Mouse (Mus musculus): ENCODE data around the gene Cpped1. TPM values are rescaled to one million over a fixed set of nuclear protein-coding genes. Genes with fewer than 3 reads are reported as not detected.

Gene Cpped1
- total and polyA plus RNA-seq, 3 experiments = 13.6 to 34.6 (median 17.5) TPM

- H3K4me1 ChIP-seq (ENCODE audit: control insufficient read depth in 1 of 2, insufficient read depth in 2 of 2) = peaks cover 0 to 7% of the 10 kb centered on the region in 2 experiments; a peak in 2 of 4 replicates
- TF ChIP-seq KAT2A (IDR thresholded peaks at IDR 0.05; ENCODE audit: insufficient replicate concordance, low read length) (no peak), PAX5 (IDR thresholded peaks at IDR 0.05; ENCODE audit: low read length) (no peak), RCOR1 (conservative IDR thresholded peaks at IDR 0.05; ENCODE audit: low read depth, low read length) (no peak), E2F4 (IDR thresholded peaks at IDR 0.05; ENCODE audit: insufficient replicate concordance, low read depth, low read length) (no peak), SMC3 (IDR thresholded peaks at IDR 0.05; ENCODE audit: low read depth, low read length) (no peak), RAD21 (IDR thresholded peaks at IDR 0.05; ENCODE audit: low read depth, low read length) (no peak), ZKSCAN1 (IDR thresholded peaks at IDR 0.05; ENCODE audit: borderline replicate concordance, low read depth, low read length) (no peak), CHD2 (IDR thresholded peaks at IDR 0.05; ENCODE audit: low read length) (no peak)
- H3K4me2 ChIP-seq (ENCODE audit: insufficient read depth, low read depth, poor library complexity, severe bottlenecking) = no peak overlapping the region
- no peaks in the 10 kb centered on the region for H3K79me2 ChIP-seq (replicated peaks; ENCODE audit: control insufficient read depth, extremely low read depth, insufficient read depth, poor library complexity, severe bottlenecking)
- no peaks in the 10 kb centered on the region for H3K9me3 ChIP-seq (replicated peaks; ENCODE audit: low read length)
- in situ Hi-C loops (cut with MboI; ENCODE audit: low pct_ligation_motif_present, low pct_unique_long_range_greater_than_20kb, low sequenced_read_pairs) = no loop called here
- no peak overlapping the region for H3K27ac ChIP-seq (ENCODE audit: insufficient read depth, low read depth)
- H3K9ac ChIP-seq (ENCODE audit: insufficient read depth, low read depth) = no peak overlapping the region
- DNase-seq (ENCODE audit: extremely low read depth) = no peak
- H3K36me3 ChIP-seq (replicated peaks in 1 of 2; ENCODE audit: control insufficient read depth in 1 of 2, insufficient read depth in 1 of 2, low read length in 1 of 2) = peaks cover 0 to 44% of the 10 kb centered on the region in 2 experiments
- dilution Hi-C loops (cut with MboI; ENCODE audit: extremely low pct_ligation_motif_present, extremely low pct_unique_long_range_greater_than_20kb, low sequenced_read_pairs) = no loop called here
- H3K27me3 ChIP-seq (replicated peaks) = no peaks in the 10 kb centered on the region
- no peak overlapping the region for H3K4me3 ChIP-seq (replicated peaks in 1 of 3; ENCODE audit: low read depth in 2 of 3, low read length in 2 of 3, poor library complexity in 1 of 3)
These were observed 99.6 kb downstream of the Cpped1 start for GRCm38 (mm10) chr16:11809615-11810014.

GRCm38 (mm10) chr16:11801960-11802539 lies 107.2 kb downstream of the Cpped1 start:
- no peak for DNase-seq (ENCODE audit: extremely low read depth)
- Histone ChIP-seq H3K9me3 (replicated peaks; ENCODE audit: low read length) (no peaks in the 10 kb centered on the region), H3K79me2 (replicated peaks; ENCODE audit: control insufficient read depth, extremely low read depth, insufficient read depth, poor library complexity, severe bottlenecking) (no peaks in the 10 kb centered on the region), H3K27ac (ENCODE audit: insufficient read depth, low read depth) (no peak overlapping the region), H3K4me2 (ENCODE audit: insufficient read depth, low read depth, poor library complexity, severe bottlenecking) (no peak overlapping the region), H3K36me3 (replicated peaks in 1 of 2; ENCODE audit: control insufficient read depth in 1 of 2, insufficient read depth in 1 of 2, low read length in 1 of 2) (peaks cover 0 to 31% of the 10 kb centered on the region in 2 experiments), H3K27me3 (replicated peaks) (no peaks in the 10 kb centered on the region), H3K9ac (ENCODE audit: insufficient read depth, low read depth) (no peak overlapping the region), H3K4me3 (replicated peaks in 1 of 3; ENCODE audit: low read depth in 2 of 3, low read length in 2 of 3, poor library complexity in 1 of 3) (no peak overlapping the region), H3K4me1 (ENCODE audit: control insufficient read depth in 1 of 2, insufficient read depth in 2 of 2) (peaks cover 0 to 1% of the 10 kb centered on the region in 2 experiments; a peak in 1 of 4 replicates)
- in situ Hi-C loops (cut with MboI; ENCODE audit: low pct_ligation_motif_present, low pct_unique_long_range_greater_than_20kb, low sequenced_read_pairs) (no loop called here), dilution Hi-C loops (cut with MboI; ENCODE audit: extremely low pct_ligation_motif_present, extremely low pct_unique_long_range_greater_than_20kb, low sequenced_read_pairs) (no loop called here)
- no peak for TF ChIP-seq MAFK (IDR thresholded peaks at IDR 0.05; ENCODE audit: insufficient replicate concordance, low read length)
- TF ChIP-seq JUN (IDR thresholded peaks at IDR 0.05; ENCODE audit: insufficient read depth, low read depth, low read length) = no peak
- TF ChIP-seq EP300 (IDR thresholded peaks at IDR 0.05; ENCODE audit: low read length) = no peak
- TF ChIP-seq USF1 (IDR thresholded peaks at IDR 0.05; ENCODE audit: low read depth, low read length) = no peak
- TF ChIP-seq NELFE (IDR thresholded peaks at IDR 0.05; ENCODE audit: low read depth, low read length) = no peak
- no peak for TF ChIP-seq RAD21 (IDR thresholded peaks at IDR 0.05; ENCODE audit: low read depth, low read length)
- TF ChIP-seq POLR2A (IDR thresholded peaks at IDR 0.05; ENCODE audit: low read depth, low read length) = no peak
- TF ChIP-seq ZMIZ1 (IDR thresholded peaks at IDR 0.05; ENCODE audit: low read depth, low read length) = no peak
- TF ChIP-seq MYC (IDR thresholded peaks at IDR 0.05; ENCODE audit: low read depth, low read length) = no peak
- TF ChIP-seq SIN3A (IDR thresholded peaks at IDR 0.05; ENCODE audit: low read length) = no peak
- no peak for TF ChIP-seq TCF12 (IDR thresholded peaks at IDR 0.05; ENCODE audit: low read depth, low read length)
- no peak for TF ChIP-seq MAX (IDR thresholded peaks at IDR 0.05; ENCODE audit: low read length)
- no peak for TF ChIP-seq SMC3 (IDR thresholded peaks at IDR 0.05; ENCODE audit: low read depth, low read length)
- no peak for TF ChIP-seq RCOR1 (conservative IDR thresholded peaks at IDR 0.05; ENCODE audit: low read depth, low read length)
- no peak for TF ChIP-seq MAZ (IDR thresholded peaks at IDR 0.05; ENCODE audit: low read depth, low read length)
- no peak for TF ChIP-seq E2F4 (IDR thresholded peaks at IDR 0.05; ENCODE audit: insufficient replicate concordance, low read depth, low read length)

Measured in CH12.LX (cell line).